Mouse (Mus musculus): ENCODE data around the gene Fcor.

DNA sequence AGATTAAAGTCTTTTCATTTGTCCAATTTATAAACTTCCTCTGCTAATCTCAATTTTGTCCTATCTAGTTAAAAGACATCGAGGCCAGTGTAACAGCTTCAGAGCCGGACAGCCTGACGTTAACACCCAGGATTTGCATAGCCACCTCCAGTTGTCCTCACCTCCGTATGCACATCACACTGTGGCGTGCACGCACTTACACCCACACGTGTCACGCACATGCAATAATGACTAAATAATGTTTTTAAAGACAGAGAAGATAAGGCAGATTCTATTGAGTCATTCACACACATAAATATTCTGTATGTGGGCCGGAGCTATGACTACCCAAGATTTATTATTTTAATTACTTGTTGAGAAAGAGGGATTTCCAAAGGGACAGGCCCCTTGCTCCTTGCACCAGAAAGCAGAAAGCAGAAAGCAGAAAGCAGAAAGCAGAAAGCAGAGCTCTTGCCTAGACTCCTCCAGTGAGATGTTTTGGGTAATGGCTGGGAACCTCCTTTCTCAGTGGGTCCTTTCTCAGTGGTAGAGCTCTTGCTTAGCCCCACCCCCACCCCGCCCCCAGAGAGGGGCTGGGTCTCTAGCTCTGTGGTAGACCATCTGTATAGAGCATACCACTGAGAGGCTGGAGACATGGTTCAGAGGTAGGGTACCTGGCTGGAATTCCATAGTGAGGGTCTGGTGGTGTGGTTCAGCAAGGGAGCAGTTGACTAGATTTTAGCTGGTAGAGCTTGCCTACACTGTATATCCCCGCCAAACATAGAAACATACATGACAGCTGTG lies 17.2 kb downstream of the Fcor start:
- TF ChIP-seq CTCF (IDR thresholded peaks at IDR 0.05; ENCODE audit: insufficient read depth, low read depth, low read length) (no peak), POLR2A (IDR thresholded peaks at IDR 0.05; ENCODE audit: insufficient read depth, low read depth, low read length) (no peak)
